Mouse (Mus musculus) brain, embryonic 18.5 days (tissue): Measurements from ENCODE around the gene Art3.

Experiments used
- DNase-seq: peaks from one replicate; pipeline ENCODE4 v3.0.0-alpha.2; 2012; ENCODE audit warnings: low read depth, low spot score

The Art3 gene

GRCm38 (mm10) chr5:92331635-92332338, at the start of gene Art3:
Art3 (plus strand) TSS chr5:92331827.
- DNase-seq: no peak

DNA sequence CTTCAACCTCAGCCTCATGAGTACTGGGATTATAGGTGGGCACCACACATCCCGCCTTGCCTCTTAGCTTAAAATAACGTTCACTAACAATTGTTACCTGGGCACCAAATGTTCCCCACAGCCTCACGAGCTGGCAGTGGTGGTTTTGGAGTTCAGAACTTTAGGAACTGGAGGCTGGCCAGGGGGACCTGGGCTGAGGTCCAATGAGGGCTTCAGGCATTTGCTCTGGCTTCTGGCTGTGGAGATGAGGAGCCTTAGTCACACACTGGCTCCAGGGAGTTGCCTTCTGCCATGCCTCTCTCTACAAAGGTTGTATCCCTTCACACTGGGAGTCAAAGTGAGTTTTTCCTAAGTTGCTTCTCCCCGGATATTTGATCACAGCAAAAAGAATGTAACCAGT, 49.1 kb upstream of the Art3 start:
- no peak for DNase-seq

DNA sequence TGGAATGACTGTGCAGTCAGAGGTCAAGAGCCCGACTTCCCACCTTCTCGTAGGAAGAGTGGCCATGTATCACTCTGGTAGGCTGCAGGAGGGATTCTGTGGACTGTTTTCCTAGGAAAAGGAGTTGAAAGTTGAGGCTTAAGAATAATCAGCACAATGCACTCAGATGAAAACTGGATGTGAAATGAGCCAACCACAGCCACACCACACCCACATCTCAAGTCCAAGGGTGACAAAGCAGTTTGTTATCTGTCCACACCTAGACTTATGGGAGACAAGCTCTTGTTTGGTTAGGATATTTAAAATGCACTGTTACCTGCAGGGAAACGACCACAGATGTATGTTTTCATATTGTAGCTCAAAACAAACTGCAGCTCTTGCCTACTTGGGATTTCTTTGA, 48.5 kb upstream of the Art3 start:
- DNase-seq: no peak

DNA sequence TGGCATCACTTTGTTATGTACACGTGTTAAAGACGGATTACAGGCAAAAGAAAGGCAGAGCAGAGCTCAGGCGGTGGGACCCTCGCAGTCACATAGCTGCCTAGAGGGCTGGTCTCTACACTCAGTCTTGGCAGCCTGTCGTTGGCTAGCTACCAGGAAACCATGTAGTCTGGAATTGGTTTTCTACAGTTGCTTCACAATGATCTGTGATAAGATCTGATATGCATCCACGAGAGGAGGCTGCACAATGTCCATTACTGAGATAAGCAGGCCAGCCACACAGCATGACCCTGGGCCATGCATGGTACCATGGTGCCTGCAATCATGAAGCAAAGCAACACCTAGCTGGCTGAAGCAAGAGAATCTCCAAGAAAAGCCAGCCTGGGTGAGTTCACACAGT, 43.8 kb upstream of the Art3 start:
- DNase-seq: no peak

- DNase-seq: no peak
Observed at GRCm38 (mm10) chr5:92291652-92292414, 39.8 kb upstream of the Art3 start.

GRCm38 (mm10) chr5:92294525-92294924, 37.1 kb upstream of the Art3 start:
- no peak for DNase-seq

DNA sequence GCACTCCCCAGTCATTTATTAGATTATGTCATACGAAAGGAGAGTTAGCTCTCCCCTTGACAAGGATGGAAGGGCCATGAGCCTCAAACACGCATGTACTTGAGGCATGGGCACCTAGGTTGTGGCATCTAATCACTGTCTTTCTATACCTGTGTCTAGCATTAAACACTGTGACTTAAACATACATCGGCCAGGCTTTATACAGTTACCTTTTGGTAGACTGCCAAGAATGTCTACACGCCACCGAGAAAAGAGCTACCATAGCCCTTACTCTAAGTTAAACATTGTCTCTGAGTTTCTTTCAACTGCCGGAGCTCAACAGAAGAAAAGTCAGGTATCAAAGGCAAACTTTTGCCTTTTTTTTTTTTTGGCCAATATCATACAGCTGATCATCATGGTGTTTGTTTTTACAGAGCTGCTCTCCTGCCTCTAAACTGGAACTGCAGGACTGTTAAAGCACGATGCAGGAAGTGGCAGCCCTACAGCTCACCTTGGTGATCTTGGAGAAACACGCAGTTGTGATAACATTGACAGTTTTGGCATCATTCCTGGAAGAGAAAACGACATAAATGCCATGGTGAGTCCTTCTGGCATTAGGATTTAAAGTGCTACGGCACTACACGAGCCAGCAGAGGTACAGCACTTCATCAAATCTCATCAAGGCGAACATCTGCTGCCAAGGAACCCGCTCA, 29.3 kb upstream of the Art3 start:
- no peak for DNase-seq

DNA sequence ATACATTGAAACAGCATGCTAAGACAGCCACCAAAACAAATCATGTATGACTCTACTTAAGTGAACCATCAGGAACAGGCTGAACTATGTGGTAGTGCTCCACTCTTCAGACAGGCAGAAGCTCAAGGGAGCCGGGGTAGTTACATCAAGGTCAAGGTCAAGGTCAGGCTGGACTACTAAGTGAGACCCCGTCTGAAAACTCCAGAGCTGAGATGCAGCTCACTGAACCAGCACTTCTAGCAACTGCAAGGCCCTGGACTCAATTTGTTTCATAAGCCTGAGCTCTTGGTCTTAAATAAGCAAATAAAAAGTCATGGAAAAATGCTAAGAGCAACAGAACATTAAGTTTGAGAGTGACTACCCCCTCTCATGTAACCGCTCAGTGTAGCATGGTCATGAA, 27.3 kb upstream of the Art3 start:
- DNase-seq: no peak

- peak; percentile 90 for DNase-seq
Observed at GRCm38 (mm10) chr5:92309681-92310511, 21.7 kb upstream of the Art3 start, which contains the start of gene Sdad1. Sdad1 (minus strand) TSS chr5:92310479.

GRCm38 (mm10) chr5:92312046-92312715, 19.4 kb upstream of the Art3 start:
- DNase-seq: peak; percentile 60

DNA sequence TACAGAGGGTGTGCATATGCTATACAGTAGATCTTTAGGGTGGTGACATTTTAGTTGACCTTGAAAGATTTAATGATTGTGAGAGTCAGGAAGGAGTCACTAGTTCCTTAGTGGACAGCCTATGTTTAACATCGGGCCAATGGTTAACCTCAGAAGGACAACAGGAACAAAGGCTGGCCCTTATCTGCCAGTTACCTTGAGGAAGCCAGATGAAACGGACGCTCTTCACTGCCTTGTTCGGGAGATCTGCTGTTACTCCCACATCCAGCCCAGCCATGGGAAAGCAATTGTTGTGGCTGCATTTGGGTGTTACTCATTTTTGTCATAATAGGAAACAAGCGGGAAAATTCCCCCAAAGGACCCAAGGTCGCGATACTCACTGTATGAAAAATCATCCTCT, 17.9 kb upstream of the Art3 start:
- no peak for DNase-seq

- DNase-seq: no peak
Observed at GRCm38 (mm10) chr5:92318119-92318518, 13.5 kb upstream of the Art3 start.

GRCm38 (mm10) chr5:92318596-92318995, 13.0 kb upstream of the Art3 start:
- DNase-seq: no peak

DNA sequence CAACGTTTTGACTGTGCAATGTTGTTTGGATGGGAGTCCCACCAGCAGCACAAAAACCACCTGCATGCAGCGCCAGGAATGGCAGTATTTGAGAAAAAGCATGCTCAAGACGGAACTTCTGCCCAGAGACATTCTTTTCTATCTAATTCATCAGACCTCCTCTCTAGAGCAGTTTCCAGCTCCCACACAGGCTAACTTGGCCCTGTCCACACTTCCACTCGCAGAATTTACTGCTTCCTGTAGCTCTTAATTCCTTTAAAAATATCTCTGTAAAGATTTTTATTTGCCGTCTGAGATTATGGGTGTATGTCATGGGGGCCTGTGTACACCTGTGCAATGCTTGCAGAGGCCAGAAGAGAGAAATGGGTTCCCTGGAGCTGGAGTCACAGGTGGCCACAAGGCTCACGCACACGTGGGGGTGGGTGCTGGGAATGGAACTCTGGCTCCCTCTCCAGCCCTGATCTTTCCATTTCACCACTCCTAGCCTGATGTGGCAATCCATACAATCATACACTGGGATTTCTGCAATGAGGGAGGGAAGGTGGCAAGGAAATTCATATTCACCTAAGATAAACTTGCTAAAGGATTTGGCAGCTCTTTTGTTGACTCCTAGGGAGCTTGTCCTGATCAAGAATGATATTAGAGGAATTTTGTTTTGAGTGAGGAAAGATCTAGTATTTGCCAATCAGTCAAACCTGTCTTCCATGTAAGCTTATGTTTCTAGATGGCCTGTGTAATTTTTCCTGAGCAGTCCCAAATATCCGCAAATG, 9.8 kb upstream of the Art3 start:
- no peak for DNase-seq

GRCm38 (mm10) chr5:92322612-92323011, 9.0 kb upstream of the Art3 start:
- no peak for DNase-seq

DNA sequence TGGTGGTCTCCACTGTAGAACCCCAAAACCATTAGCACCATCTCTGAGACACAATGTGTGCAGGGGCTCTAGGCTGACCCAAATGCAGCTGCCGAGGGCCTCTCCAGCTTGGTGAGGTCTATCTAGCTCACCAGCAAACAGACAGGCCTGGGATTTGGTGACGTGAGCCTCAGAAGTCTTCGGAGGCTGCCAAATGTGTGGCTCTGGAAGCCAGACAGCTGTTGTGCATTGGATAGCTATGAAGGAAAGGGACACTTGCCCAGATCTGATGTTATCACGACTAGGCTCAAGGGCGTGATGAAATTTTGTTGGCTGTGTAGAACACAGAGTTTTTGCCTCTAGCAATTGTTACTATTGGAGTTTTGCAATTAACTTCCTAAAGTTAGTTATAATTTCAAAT, 8.4 kb upstream of the Art3 start:
- DNase-seq: no peak

DNA sequence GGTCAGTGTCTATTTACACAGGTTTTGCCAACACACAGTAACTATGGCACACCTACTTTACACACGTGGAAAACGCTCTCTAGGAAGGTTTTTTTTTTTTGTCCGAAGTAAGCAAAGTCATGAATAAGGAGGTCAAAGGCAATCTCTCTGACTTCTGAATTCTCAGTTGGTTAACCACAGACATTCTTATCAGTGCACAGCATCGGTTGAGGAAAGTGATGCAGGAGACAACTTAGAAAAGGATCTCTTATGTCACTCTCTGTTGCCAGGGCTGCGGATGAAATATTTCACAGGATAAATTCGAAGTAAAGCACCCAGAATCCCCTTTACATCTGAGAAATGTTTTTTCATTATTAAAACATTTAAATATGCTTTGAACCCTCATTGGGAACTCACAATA, 4.3 kb upstream of the Art3 start:
- no peak for DNase-seq

- DNase-seq: no peak
Observed at GRCm38 (mm10) chr5:92327929-92328328, 3.7 kb upstream of the Art3 start, which contains the start of gene Cxcl9. Cxcl9 (minus strand) TSS chr5:92328079.

GRCm38 (mm10) chr5:92331122-92331521, 505 bp upstream of the Art3 start:
- no peak for DNase-seq

DNA sequence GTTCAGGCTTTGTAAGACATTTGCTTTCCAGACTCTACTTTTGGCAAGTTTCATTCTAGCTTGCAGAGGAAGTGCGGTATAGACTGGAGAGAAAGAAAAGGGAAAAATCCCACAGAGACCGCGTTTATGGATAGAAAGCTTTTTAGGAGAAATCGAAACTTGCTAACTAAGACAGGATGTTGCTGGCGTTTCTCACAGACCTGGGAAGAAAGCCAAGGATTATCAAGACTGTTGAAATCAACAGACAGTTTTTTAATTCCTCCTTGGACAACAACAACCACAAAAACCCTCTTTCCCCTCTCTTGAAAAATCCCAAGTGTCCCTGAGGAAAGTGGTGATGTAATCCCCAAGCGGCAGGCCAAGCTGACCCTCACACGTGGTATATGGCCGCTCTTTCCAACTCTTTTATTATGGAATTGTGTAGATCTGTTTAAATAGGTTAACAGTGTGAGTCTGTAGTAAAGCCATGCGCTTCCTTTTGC, 773 bp downstream of the Art3 start:
- DNase-seq: no peak
